Mouse (Mus musculus): ENCODE results near the gene Nanos1. TPM values are rescaled to one million over a fixed set of nuclear protein-coding genes. Genes with fewer than 3 reads are reported as not detected.

Nanos1 gene
- polyA plus RNA-seq, 1 experiment = 0.52 TPM

DNA sequence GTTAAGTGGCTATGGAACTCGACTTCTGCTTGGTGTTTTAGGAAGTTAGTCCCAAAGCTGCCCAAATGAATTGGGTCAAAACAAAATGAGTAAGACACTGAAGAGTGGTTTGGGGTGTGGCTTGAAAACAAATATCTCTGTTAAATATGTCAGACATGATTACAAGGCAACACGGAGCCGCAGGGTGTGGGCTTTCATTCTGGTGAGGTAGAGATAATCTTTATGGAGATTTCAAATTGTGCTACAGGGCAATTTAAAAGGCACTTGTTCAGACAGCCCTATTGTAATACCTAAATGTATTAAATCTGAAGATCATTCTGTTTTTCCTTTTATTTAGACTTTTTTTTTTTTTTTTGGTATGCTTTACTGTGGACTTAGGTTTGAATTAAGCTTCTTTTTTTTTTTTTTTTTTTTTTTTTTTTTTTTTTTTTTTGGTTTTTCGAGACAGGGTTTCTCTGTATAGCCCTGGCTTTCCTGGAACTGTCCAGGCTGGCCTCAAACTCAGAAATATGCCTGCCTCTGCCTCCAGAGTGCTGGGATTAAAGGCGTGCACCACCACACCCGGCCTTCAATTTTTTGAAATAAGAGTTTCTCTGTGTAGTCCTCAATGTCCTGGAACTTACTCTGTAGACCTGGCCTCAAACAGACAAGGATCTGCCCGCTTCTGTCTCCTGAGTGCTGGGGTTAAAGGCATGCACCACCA lies 44.2 kb downstream of the Nanos1 start:
- no peak overlapping the region for H3K27ac ChIP-seq (ENCODE audit: control insufficient read depth, insufficient read depth, low read depth, low read length)
- H3K4me3 ChIP-seq (ENCODE audit: control insufficient read depth, low read depth, low read length) = no peak overlapping the region
- TF ChIP-seq CTCF (IDR thresholded peaks at IDR 0.05; ENCODE audit: control insufficient read depth, insufficient read depth, insufficient replicate concordance, low read depth, low read length) (no peak), POLR2A (IDR thresholded peaks at IDR 0.05; ENCODE audit: control insufficient read depth, low read depth, low read length) (no peak)
- no peaks in the 10 kb centered on the region for H3K27me3 ChIP-seq (ENCODE audit: control insufficient read depth, insufficient read depth, low read length)
- H3K36me3 ChIP-seq (ENCODE audit: control insufficient read depth, insufficient read depth, low read length) = no peaks in the 10 kb centered on the region
- no peaks in the 10 kb centered on the region for H3K4me1 ChIP-seq (ENCODE audit: control insufficient read depth, insufficient read depth, low read length)

DNA sequence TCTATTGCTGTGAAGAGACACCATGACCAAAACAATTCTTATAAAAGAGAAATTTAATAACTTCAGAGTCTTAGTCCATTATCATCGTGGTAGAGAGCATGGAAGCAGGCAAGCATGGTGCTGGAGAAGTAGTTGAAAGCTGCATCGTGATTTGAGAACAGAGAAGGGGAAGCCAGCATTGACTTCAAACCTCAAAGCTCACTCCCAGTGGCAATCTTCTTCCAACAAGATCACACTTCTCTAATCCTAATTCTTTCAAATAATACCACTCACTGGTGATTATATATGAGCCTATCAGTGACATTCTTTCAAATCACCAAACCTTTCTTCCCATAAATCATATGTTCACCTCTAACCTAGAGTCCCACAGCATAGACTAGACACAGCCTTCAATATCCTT lies 49.1 kb downstream of the Nanos1 start:
- H3K4me3 ChIP-seq (ENCODE audit: control insufficient read depth, low read depth, low read length) = no peak overlapping the region

More for the DNA sequence above, 49.1 kb downstream of the Nanos1 start:
- Histone ChIP-seq H3K27ac (ENCODE audit: control insufficient read depth, insufficient read depth, low read depth, low read length) (no peak overlapping the region), H3K4me1 (ENCODE audit: control insufficient read depth, insufficient read depth, low read length) (no peaks in the 10 kb centered on the region), H3K27me3 (ENCODE audit: control insufficient read depth, insufficient read depth, low read length) (no peaks in the 10 kb centered on the region), H3K36me3 (ENCODE audit: control insufficient read depth, insufficient read depth, low read length) (no peaks in the 10 kb centered on the region)
- TF ChIP-seq POLR2A (IDR thresholded peaks at IDR 0.05; ENCODE audit: control insufficient read depth, low read depth, low read length) = no peak
- TF ChIP-seq CTCF (IDR thresholded peaks at IDR 0.05; ENCODE audit: control insufficient read depth, insufficient read depth, insufficient replicate concordance, low read depth, low read length) = no peak

Other genes starting within 250 kb of the Nanos1 start
- gene Cacul1, start 175.0 kb upstream of the Nanos1 start, polyA plus RNA-seq (2012; rRNA removed) = 84.8 and 94.2 TPM in 2 replicates
- gene Eif3a, start 34.7 kb downstream of the Nanos1 start, polyA plus RNA-seq (2012; rRNA removed) = 37.3 and 51.9 TPM in 2 replicates
- gene Fam45a, start 55.6 kb downstream of the Nanos1 start, polyA plus RNA-seq (2012; rRNA removed) = 50.1 and 67.7 TPM in 2 replicates
- gene Sfxn4, start 105.5 kb downstream of the Nanos1 start, polyA plus RNA-seq (2012; rRNA removed) = 0.49 and 1.1 TPM in 2 replicates
- gene Prdx3, start 118.6 kb downstream of the Nanos1 start, polyA plus RNA-seq (2012; rRNA removed) = 29.6 and 36.2 TPM in 2 replicates
- 1.6 and 1.7 TPM in 2 replicates for gene Grk5, start 133.8 kb downstream of the Nanos1 start, polyA plus RNA-seq (2012; rRNA removed)